Mouse (Mus musculus) stomach, embryonic 16.5 days (tissue): Measurements from ENCODE around the gene Ddx5. TPM values are rescaled to one million over a fixed set of nuclear protein-coding genes. Genes with fewer than 3 reads are reported as not detected.
"Not testable (repeated sequence)": the region's sequence is repeated elsewhere in the genome, so short reads cannot be mapped to it uniquely, and the experiment has no call there.

Experiments used
- ATAC-seq: fragments of 200-750 bp; cut with Nextera tagmentation; 2 replicates; pipeline ENCODE4 v1.8.0; 2017; ENCODE audit warnings: moderate number of reproducible peaks, moderate TSS enrichment; ENCODE audit not compliant: insufficient read depth, low FRiP score
- H3K27ac ChIP-seq: fragments of 300-500 bp; sonication (generic); 2 replicates; pipeline ENCODE4 v1.5.1; 2014; ENCODE audit warnings: low read length
- H3K27me3 ChIP-seq: fragments of 300-500 bp; sonication (generic); 2 replicates; pipeline ENCODE4 v1.6.1; 2014; ENCODE audit warnings: low read length, control low read depth, mixed read lengths; ENCODE audit not compliant: control insufficient read depth, insufficient read depth
- H3K36me3 ChIP-seq: fragments of 300-500 bp; sonication (generic); 2 replicates; pipeline ENCODE4 v1.6.1; 2014; ENCODE audit warnings: low read length; ENCODE audit not compliant: control insufficient read depth, insufficient read depth
- H3K4me1 ChIP-seq: fragments of 300-500 bp; sonication (generic); 2 replicates; pipeline ENCODE4 v1.6.1; 2014; ENCODE audit warnings: low read length, control low read depth, mixed read lengths; ENCODE audit not compliant: control insufficient read depth, insufficient read depth
- H3K4me2 ChIP-seq: fragments of 300-500 bp; sonication (generic); 2 replicates; pipeline ENCODE4 v1.6.1; 2014; ENCODE audit warnings: low read depth, low read length, mixed read lengths
- H3K4me3 ChIP-seq: fragments of 300-500 bp; sonication (generic); replicated peaks from 2 replicates; pipeline ENCODE4 v1.5.1; 2014; ENCODE audit warnings: mild to moderate bottlenecking, low read length
- H3K9ac ChIP-seq: fragments of 300-500 bp; sonication (generic); 2 replicates; pipeline ENCODE4 v1.6.1; 2014; ENCODE audit warnings: low read length
- H3K9me3 ChIP-seq: fragments of 300-500 bp; sonication (generic); replicated peaks from 2 replicates; pipeline ENCODE4 v1.6.1; 2016; ENCODE audit warnings: low read length, control low read depth; ENCODE audit not compliant: control insufficient read depth
- whole genome bisulfite sequencing: fragments of 180-500 bp; shearing (Covaris S2); extraction: QIAGEN DNeasy Blood & Tissue Kit; methylation state at CpG from one replicate; pipeline ENCODE4 v1.1.7; 2014; 5-methylcytosine and 5-hydroxymethylcytosine counted together
- polyA plus RNA-seq: library from polyadenylated mRNA; unstranded; fragments of >200 nt; fragmentation: Nextera tagmentation; extraction: Ambion mirVana; gene quantifications from 2 replicates; pipeline ENCODE4 v1.2.1, GENCODE M21; 2015

Ddx5 gene
- polyA plus RNA-seq, 1 experiment from 2014 or later: 316 TPM

DNA sequence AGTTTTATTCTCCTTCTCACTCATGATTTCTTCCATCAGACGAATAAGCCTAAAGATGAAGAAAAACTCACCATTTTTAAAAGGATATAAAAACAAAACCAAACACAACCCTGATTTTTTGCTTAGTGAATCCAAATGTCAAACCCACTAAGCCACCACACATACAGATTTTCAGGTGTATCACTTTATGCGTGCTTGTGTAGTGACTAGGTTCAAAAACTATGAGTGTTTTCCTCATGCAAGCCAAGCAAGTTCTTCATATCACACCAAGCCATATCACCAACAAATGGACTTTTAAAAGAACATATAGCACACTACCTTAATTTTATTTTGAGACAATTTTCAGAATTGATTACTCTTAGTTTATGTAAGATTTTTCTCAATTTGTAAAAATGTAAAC lies 4.5 kb downstream of the Ddx5 start:
- WGBS: 84% methylated on average over 2 of the region's 2 CpGs
- Histone ChIP-seq H3K9me3 (no peaks in the 10 kb centered on the region), H3K4me1 (peaks cover 7% of the 10 kb centered on the region; the same call in 1 of the 2 replicates), H3K36me3 (peaks cover 22% of the 10 kb centered on the region), H3K9ac (no peak overlapping the region), H3K4me3 (no peak overlapping the region), H3K27ac (no peak overlapping the region), H3K4me2 (no peak overlapping the region), H3K27me3 (no peaks in the 10 kb centered on the region)
- ATAC-seq: no peak

DNA sequence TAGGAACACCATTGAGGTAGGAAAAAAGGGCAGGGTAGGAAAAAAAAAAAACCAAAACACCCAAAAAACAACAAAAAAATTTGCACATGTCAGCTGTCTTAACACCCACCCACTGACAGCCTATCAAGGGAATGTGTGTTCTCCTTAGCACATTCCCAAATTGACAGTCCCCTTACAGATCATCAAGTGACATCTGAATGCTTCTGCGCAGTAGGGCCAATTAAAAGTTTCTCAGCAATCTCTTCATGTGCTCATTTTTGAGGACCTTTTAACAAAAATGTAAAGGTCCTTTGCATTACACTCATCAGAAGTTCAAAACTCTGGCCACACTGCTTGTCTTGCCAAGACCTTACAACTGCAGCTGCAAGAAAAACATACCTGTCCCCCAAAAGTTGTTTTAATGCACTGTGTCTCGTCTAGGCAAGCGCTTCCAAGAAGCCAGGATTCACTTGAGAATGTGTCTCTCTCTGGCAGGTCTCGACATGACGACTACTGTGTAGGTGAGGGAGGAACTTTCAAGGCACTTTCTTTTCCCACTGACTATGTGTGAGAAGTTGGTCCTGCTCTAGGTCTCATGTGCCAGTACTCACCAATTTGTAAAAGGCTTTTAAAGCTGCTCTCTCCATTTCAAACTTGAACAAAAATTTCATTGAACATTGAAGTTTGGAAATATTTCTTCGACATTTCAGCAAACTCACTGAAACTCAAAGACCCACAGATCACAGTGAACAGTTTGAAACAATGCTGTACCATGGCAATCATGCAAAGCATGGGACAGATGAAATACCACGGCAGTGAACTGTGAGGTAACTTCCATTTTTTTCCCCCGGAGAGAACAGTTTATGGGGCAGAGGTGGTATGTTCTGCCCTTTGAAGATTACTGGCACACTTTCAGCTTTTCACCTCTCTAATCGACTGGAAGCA lies 5.9 kb downstream of the Ddx5 start:
- WGBS: 74% methylated on average over 9 of the region's 9 CpGs
- Histone ChIP-seq H3K27ac (no peak overlapping the region), H3K36me3 (peaks cover 22% of the 10 kb centered on the region)

DNA sequence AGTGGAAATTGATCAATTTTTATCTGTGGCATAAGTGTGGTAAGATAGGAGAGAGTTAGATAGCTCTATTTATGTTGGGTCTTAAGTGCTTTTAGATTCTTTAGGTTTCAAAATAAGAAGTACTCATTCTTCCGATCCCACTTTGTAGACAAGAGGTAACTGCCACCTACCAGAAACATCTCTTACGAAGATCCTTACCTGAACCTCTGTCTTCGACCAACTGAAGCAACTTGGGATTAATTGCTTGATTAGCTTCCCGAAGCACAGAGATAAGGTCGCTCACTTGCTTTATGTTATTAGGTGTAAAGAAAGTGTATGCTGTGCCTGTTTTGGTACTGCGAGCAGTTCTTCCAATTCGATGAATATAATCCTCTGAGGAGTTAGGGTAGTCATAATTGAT lies 6.7 kb downstream of the Ddx5 start:
- H3K4me1 ChIP-seq: peaks cover 13% of the 10 kb centered on the region
- WGBS: 85% methylated on average over 7 of the region's 7 CpGs
- not testable (repeated sequence) for H3K4me3 ChIP-seq, H3K27ac ChIP-seq, H3K9ac ChIP-seq, ATAC-seq, H3K9me3 ChIP-seq, H3K27me3 ChIP-seq, H3K4me2 ChIP-seq
- peaks cover 22% of the 10 kb centered on the region for H3K36me3 ChIP-seq

More for the DNA sequence above, 5.9 kb downstream of the Ddx5 start:
- H3K4me1 ChIP-seq: peaks cover 7% of the 10 kb centered on the region; the same call in 1 of the 2 replicates
- H3K27me3 ChIP-seq: no peaks in the 10 kb centered on the region
- no peak for ATAC-seq
- no peak overlapping the region for H3K4me3 ChIP-seq
- H3K4me2 ChIP-seq: no peak overlapping the region
- H3K9ac ChIP-seq: no peak overlapping the region
- no peaks in the 10 kb centered on the region for H3K9me3 ChIP-seq

DNA sequence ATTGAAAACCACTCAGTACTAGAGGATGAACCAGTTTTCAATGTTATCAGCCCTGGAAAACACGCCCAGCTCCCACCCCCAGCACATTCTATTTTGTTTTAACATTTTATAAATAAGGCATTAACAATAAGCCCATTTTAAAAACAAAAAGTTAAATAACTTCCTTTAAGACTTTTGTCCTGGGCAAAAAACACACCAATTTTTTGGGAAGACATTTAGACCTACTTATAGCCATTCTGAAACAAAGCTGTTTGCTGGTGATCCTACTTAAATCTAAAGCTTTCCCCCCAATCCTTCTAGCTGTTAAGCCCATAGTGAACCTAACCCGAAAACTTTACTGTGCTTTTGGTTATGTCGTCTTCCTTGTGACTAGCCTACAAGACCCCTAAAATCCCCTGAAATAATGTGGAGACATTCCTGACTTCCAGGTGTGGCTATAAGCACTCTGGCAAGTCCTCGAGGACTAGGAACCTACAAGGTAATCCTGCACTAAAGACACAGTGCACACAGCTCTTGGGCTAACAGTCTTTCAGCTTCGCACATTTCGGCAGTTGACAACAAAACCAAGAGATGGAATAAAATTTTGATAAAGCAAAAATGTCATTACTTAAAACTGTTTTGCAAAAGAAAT lies 8.3 kb downstream of the Ddx5 start:
- Histone ChIP-seq H3K4me1 (peaks cover 12% of the 10 kb centered on the region), H3K36me3 (peaks cover 22% of the 10 kb centered on the region), H3K27ac (no peak overlapping the region), H3K9me3 (no peaks in the 10 kb centered on the region), H3K9ac (no peak overlapping the region), H3K4me2 (no peak overlapping the region), H3K4me3 (no peak overlapping the region), H3K27me3 (no peaks in the 10 kb centered on the region)
- 68% methylated on average over 6 of the region's 6 CpGs for WGBS
- ATAC-seq: no peak

DNA sequence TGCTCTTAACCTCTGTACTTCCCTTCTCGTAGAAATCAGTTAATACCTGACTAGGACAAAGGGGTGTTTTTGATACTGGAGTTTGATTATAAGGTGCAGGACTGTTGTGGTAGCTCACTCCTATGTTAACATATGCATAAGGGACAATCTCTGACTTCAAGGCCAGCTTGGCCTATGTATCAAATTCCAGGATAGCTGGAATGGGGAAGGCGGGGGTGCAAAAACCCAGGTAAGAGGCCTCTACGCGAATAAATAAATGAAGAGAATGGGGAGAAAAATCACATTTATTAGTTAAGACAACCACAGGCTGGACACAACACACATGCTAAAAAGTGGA lies 8.9 kb downstream of the Ddx5 start:
- no peak for ATAC-seq
- H3K27me3 ChIP-seq: no peaks in the 10 kb centered on the region
- H3K9me3 ChIP-seq: no peaks in the 10 kb centered on the region
- H3K4me1 ChIP-seq: peaks cover 10% of the 10 kb centered on the region
- peaks cover 17% of the 10 kb centered on the region for H3K36me3 ChIP-seq
- H3K4me2 ChIP-seq: peak overlapping the region; percentile 69
- peak overlapping the region; percentile 91; the same call in 1 of the 2 replicates for H3K9ac ChIP-seq
- peak overlapping the region; percentile 96 for H3K27ac ChIP-seq
- 0 out of 2 replicates have a peak overlapping the region, but pooled peaks have one; percentile 73 for H3K4me3 ChIP-seq
- 57% methylated on average over 4 of the region's 4 CpGs for WGBS

DNA sequence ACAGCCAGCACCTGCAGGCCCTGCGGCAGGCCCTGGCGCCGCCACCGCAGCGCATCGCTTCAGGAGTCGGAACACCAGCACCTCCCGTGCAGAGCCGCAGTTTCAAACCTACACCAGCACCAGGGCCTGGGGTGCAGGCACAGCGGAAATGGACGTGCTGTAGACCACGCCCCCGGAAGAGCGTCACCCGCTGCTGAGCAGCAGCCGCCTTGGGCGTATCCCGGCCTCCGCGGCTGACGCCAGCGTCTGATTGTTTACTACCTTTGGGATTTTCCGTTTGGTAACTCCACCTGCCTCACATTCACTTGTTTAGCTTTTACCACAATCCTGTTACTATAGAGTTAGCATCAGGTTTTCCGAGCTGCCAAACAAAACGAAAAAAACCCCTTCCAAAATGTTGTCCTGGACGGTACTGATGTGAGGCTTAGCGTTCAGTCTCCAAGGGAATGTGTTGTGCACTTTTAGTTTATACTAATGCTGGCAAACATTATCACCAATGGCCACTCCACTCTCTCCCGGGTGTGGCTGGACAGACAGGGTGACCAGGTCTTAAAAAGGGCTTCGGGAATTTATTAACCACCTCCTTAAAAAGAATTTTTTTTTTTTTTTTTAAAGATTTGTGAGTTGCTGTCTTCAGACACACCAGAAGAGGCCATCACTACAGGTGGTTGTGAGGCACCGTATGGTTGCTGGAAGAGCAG lies 9.4 kb downstream of the Ddx5 start, which contains the start of gene Polg2:
Polg2 (minus strand) TSS at position 150 of the 701 bp plus-strand sequence.
- peak; percentile 99 for ATAC-seq
- peak within 1 kb of the TSS; percentile 91 for H3K9ac ChIP-seq
- under 1% methylated on average over 30 of the region's 30 CpGs for WGBS
- peak within 1 kb of the TSS; percentile 73 for H3K4me3 ChIP-seq
- no peaks in the 10 kb centered on the region for H3K27me3 ChIP-seq
- H3K27ac ChIP-seq: peak within 1 kb of the TSS; percentile 96
- H3K9me3 ChIP-seq: no peaks in the 10 kb centered on the region
- peaks cover 10% of the 10 kb centered on the region for H3K4me1 ChIP-seq
- peak within 1 kb of the TSS; percentile 69 for H3K4me2 ChIP-seq
- H3K36me3 ChIP-seq: peaks cover 16% of the 10 kb centered on the region

DNA sequence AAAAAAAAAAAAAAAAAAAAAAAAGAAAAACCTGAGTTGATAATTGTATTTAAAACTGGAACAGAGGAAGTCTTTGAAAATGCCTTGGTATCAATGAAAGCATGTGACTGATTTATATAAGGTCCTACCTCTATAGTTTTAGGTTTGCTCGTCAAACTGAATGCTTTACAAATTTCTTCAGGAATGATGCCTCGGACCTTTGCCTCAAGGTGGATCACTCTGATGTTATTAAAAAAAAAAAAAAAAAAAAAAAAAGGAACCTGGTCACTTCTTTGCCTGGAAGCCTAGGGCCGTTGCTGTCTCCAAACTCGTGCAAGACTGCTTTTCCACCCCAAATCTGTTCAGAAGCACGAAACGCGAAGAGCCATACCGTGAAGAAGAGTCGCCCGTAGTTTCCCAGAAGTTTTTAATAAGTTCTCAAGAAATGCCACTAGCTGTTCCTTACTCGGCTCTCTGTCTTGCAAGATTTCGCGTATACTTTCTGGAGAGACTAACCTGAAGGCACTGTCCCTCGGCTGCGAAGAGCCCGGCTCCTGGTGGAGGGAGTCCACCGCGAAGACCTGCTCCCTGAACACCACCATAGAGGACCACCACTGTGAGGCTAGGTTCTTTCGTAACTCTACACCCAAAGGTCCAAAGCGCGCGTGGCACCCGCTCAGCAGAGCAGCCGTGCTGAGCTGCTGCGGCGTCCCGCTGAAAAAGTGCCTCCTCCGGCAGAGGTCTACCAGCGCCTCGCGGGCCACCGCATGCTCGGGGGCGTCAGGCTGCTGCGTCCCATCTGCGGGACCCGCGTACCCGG lies 10.2 kb downstream of the Ddx5 start:
- H3K4me2 ChIP-seq: peak overlapping the region; percentile 69
- H3K4me1 ChIP-seq: peaks cover 10% of the 10 kb centered on the region
- H3K9me3 ChIP-seq: no peaks in the 10 kb centered on the region
- peaks cover 12% of the 10 kb centered on the region for H3K36me3 ChIP-seq
- ATAC-seq: peak; percentile 78; the same call in 1 of the 2 replicates
- WGBS: 1% methylated on average over 39 of the region's 39 CpGs
- peak overlapping the region; percentile 91 for H3K9ac ChIP-seq
- peak overlapping the region; percentile 96 for H3K27ac ChIP-seq
- H3K27me3 ChIP-seq: no peaks in the 10 kb centered on the region
- peak overlapping the region; percentile 73 for H3K4me3 ChIP-seq

DNA sequence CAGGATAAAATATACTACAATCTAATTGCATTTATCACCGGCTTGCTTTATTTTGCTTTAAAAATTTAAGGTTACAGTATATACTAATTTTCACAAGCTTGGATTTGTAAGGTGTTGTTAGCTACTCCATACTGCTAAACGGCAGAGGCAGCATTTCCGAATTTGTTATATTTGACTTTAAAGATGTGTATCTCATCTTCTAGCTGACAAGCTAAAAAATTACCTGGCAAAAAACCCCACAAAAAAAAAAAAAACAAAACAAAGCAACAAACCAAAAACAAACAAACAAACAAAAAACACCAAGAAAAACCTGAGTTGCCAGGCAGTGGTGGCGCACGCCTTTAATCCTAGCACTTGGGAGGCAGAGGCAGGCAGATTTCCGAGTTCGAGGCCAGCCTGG lies 10.9 kb downstream of the Ddx5 start:
- peaks cover 11% of the 10 kb centered on the region; the same call in 1 of the 2 replicates for H3K36me3 ChIP-seq
- no peak overlapping the region for H3K4me3 ChIP-seq
- ATAC-seq: no peak
- no peak overlapping the region for H3K9ac ChIP-seq
- H3K4me1 ChIP-seq: peaks cover 10% of the 10 kb centered on the region
- peak overlapping the region; percentile 69 for H3K4me2 ChIP-seq
- H3K27me3 ChIP-seq: no peaks in the 10 kb centered on the region
- no peak overlapping the region for H3K27ac ChIP-seq
- 81% methylated on average over 7 of the region's 7 CpGs for WGBS
- H3K9me3 ChIP-seq: no peaks in the 10 kb centered on the region
